In genomic region chr1:113247325-113247724, GRCm38 (mm10) we compare ENCODE assay signal across 13 mouse cellular contexts.
DNase-seq lines count a peak whose midpoint lies in the region; ATAC-seq and TF ChIP-seq lines count a peak whose summit lies in the region.
"Had no signal": no experiment of that assay in that cellular context is flagged by ENCODE, and none has a peak within 500 bp of the region (broad histone marks: within the 10 kb centered on the region; RNA-seq: fewer than 3 reads in every experiment).

No protein-coding gene starts in this region.

- ATAC-seq in hindbrain, embryonic 11.5 days (ENCODE audit: low FRiP score), result no peak
- ATAC-seq in hindbrain, embryonic 16.5 days, result no peak
- no peak for ATAC-seq in midbrain, embryonic 14.5 days (ENCODE audit: low FRiP score, low TSS enrichment)
- ATAC-seq in midbrain, embryonic 11.5 days (ENCODE audit: low FRiP score), result no peak
- no peak for ATAC-seq in Patski

- intact Hi-C loops in left cerebral cortex, postnatal 10 days (cut with DNase I), result no loop called here

- 64% methylated on average over 5 of the region's 5 CpGs for WGBS in hindbrain, embryonic 11.5 days
- 63% methylated on average over 5 of the region's 5 CpGs for WGBS in hindbrain, embryonic 16.5 days
- WGBS in midbrain, embryonic 14.5 days, result 75% methylated on average over 5 of the region's 5 CpGs
- WGBS in midbrain, embryonic 11.5 days, result 70% methylated on average over 5 of the region's 5 CpGs

- H3K27ac ChIP-seq in hindbrain, embryonic 11.5 days (ENCODE audit: low read depth, low read length), result no peak overlapping the region
- H3K27ac ChIP-seq in hindbrain, embryonic 16.5 days (ENCODE audit: low read depth, low read length), result no peak overlapping the region
- no peak overlapping the region for H3K27ac ChIP-seq in midbrain, embryonic 14.5 days (replicated peaks; ENCODE audit: low read depth, low read length)
- no peak overlapping the region for H3K27ac ChIP-seq in midbrain, embryonic 11.5 days (ENCODE audit: low read depth, low read length)
- H3K27ac ChIP-seq: lung, embryonic 15.5 days had no signal

- no peaks in the 10 kb centered on the region for H3K9me3 ChIP-seq in hindbrain, embryonic 11.5 days (ENCODE audit: control insufficient read depth, low read length)
- no peaks in the 10 kb centered on the region for H3K9me3 ChIP-seq in hindbrain, embryonic 16.5 days (ENCODE audit: control insufficient read depth, low read length)
- H3K9me3 ChIP-seq in midbrain, embryonic 14.5 days (ENCODE audit: control insufficient read depth, low read length), result no peaks in the 10 kb centered on the region
- no peaks in the 10 kb centered on the region for H3K9me3 ChIP-seq in midbrain, embryonic 11.5 days (ENCODE audit: control insufficient read depth, low read length)
- H3K9me3 ChIP-seq: lung, embryonic 15.5 days had no signal

- no peak overlapping the region for H3K4me3 ChIP-seq in hindbrain, embryonic 11.5 days (ENCODE audit: low read depth, low read length)
- no peak overlapping the region for H3K4me3 ChIP-seq in hindbrain, embryonic 16.5 days (ENCODE audit: low read length)
- no peak overlapping the region for H3K4me3 ChIP-seq in midbrain, embryonic 14.5 days (replicated peaks; ENCODE audit: low read depth, low read length)
- H3K4me3 ChIP-seq in midbrain, embryonic 11.5 days (ENCODE audit: low read depth, low read length), result no peak overlapping the region
- H3K4me3 ChIP-seq: lung, embryonic 15.5 days had no signal

- TF ChIP-seq CTCF in Patski (IDR thresholded peaks at IDR 0.05), result peak; percentile 36

- DNase-seq in hindbrain, embryonic 11.5 days (ENCODE audit: low spot score), result peak; percentile 16
- DNase-seq in midbrain, embryonic 14.5 days, result peak; percentile 1
- DNase-seq in midbrain, embryonic 11.5 days (ENCODE audit: low spot score, missing footprints), result no peak
- DNase-seq in Patski (ENCODE audit: low read depth, low spot score), result no peak
- DNase-seq in retina, embryonic 14.5 days (ENCODE audit: low spot score), result peak; percentile 3
- no peak for DNase-seq in ovary, adult 18-20 months (ENCODE audit: low spot score)
- DNase-seq in left cerebral cortex, postnatal 10 days (ENCODE audit: extremely low spot score in 1 of 2, low spot score in 2 of 2), result no peak
- DNase-seq: adrenal gland, postnatal 14 days; cerebellum, adult 11-12 months; thymus, postnatal 14 days had no signal

- CTCF ChIA-PET in Patski (lab: Charles Lee), result interaction anchor here (1.2 kb wide), 1 partner anchor 33 kb away, joined by 3 read pairs; no protein-coding TSS in a partner anchor

- no peak overlapping the region for H3K9ac ChIP-seq in hindbrain, embryonic 11.5 days (ENCODE audit: low read depth, low read length)
- H3K9ac ChIP-seq in hindbrain, embryonic 16.5 days (ENCODE audit: low read depth, low read length), result no peak overlapping the region
- H3K9ac ChIP-seq in midbrain, embryonic 14.5 days (replicated peaks; ENCODE audit: low read length), result no peak overlapping the region
- H3K9ac ChIP-seq in midbrain, embryonic 11.5 days (ENCODE audit: low read length), result no peak overlapping the region
- H3K9ac ChIP-seq: lung, embryonic 15.5 days had no signal

- in situ Hi-C loops in Patski (cut with MboI; ENCODE audit: low pct_unique_long_range_greater_than_20kb), result no loop called here

- no peaks in the 10 kb centered on the region for H3K4me1 ChIP-seq in hindbrain, embryonic 11.5 days (replicated peaks; ENCODE audit: control insufficient read depth, insufficient read depth, low read length)
- H3K4me1 ChIP-seq in hindbrain, embryonic 16.5 days (ENCODE audit: control insufficient read depth, insufficient read depth, low read depth, low read length), result no peaks in the 10 kb centered on the region
- no peaks in the 10 kb centered on the region for H3K4me1 ChIP-seq in midbrain, embryonic 14.5 days (ENCODE audit: control insufficient read depth, insufficient read depth, low read length)
- H3K4me1 ChIP-seq in midbrain, embryonic 11.5 days (ENCODE audit: control insufficient read depth, insufficient read depth, low read length), result no peaks in the 10 kb centered on the region
- H3K4me1 ChIP-seq: lung, embryonic 15.5 days had no signal

- H3K36me3 ChIP-seq in hindbrain, embryonic 11.5 days (ENCODE audit: control insufficient read depth, insufficient read depth, low read length), result no peaks in the 10 kb centered on the region
- H3K36me3 ChIP-seq in hindbrain, embryonic 16.5 days (ENCODE audit: control insufficient read depth, insufficient read depth, low read length), result no peaks in the 10 kb centered on the region
- H3K36me3 ChIP-seq in midbrain, embryonic 14.5 days (ENCODE audit: control insufficient read depth, insufficient read depth, low read length), result no peaks in the 10 kb centered on the region
- no peaks in the 10 kb centered on the region for H3K36me3 ChIP-seq in midbrain, embryonic 11.5 days (ENCODE audit: control insufficient read depth, insufficient read depth, low read length)
- H3K36me3 ChIP-seq: lung, embryonic 15.5 days had no signal

- POLR2A ChIA-PET in Patski (lab: Charles Lee), result no interaction called here

- no peaks in the 10 kb centered on the region for H3K27me3 ChIP-seq in hindbrain, embryonic 11.5 days (ENCODE audit: control insufficient read depth, insufficient read depth, low read length)
- H3K27me3 ChIP-seq in hindbrain, embryonic 16.5 days (replicated peaks; ENCODE audit: control insufficient read depth, insufficient read depth, low read length), result no peaks in the 10 kb centered on the region
- H3K27me3 ChIP-seq in midbrain, embryonic 14.5 days (ENCODE audit: control insufficient read depth, insufficient read depth, low read length), result no peaks in the 10 kb centered on the region
- H3K27me3 ChIP-seq in midbrain, embryonic 11.5 days (ENCODE audit: control insufficient read depth, insufficient read depth, low read length), result no peaks in the 10 kb centered on the region
- no peaks in the 10 kb centered on the region for H3K27me3 ChIP-seq in Patski
- H3K27me3 ChIP-seq: lung, embryonic 15.5 days had no signal

- H3K4me2 ChIP-seq in hindbrain, embryonic 11.5 days (replicated peaks; ENCODE audit: low read depth, low read length), result no peak overlapping the region
- H3K4me2 ChIP-seq in hindbrain, embryonic 16.5 days (ENCODE audit: low read length), result no peak overlapping the region
- no peak overlapping the region for H3K4me2 ChIP-seq in midbrain, embryonic 14.5 days (ENCODE audit: low read length)
- no peak overlapping the region for H3K4me2 ChIP-seq in midbrain, embryonic 11.5 days
- H3K4me2 ChIP-seq: heart, embryonic 11.5 days; lung, embryonic 15.5 days had no signal

Comparison
In these comparisons a context has a peak if more than half of its experiments do, and no peak if none do; other contexts are left out.
1. DNase-seq: peak in hindbrain, embryonic 11.5 days (single experiment), midbrain, embryonic 14.5 days (single experiment) and retina, embryonic 14.5 days (single experiment); none in midbrain, embryonic 11.5 days (single experiment), Patski (single experiment), ovary, adult 18-20 months (single experiment) and left cerebral cortex, postnatal 10 days (0 of 2).